Mouse (Mus musculus): ENCODE data around the gene Arhgap31. TPM values are rescaled to one million over a fixed set of nuclear protein-coding genes. Genes with fewer than 3 reads are reported as not detected.

The Arhgap31 gene
- total and polyA plus RNA-seq, 3 experiments: 0.01 to 0.04 TPM; not detected in 1

DNA sequence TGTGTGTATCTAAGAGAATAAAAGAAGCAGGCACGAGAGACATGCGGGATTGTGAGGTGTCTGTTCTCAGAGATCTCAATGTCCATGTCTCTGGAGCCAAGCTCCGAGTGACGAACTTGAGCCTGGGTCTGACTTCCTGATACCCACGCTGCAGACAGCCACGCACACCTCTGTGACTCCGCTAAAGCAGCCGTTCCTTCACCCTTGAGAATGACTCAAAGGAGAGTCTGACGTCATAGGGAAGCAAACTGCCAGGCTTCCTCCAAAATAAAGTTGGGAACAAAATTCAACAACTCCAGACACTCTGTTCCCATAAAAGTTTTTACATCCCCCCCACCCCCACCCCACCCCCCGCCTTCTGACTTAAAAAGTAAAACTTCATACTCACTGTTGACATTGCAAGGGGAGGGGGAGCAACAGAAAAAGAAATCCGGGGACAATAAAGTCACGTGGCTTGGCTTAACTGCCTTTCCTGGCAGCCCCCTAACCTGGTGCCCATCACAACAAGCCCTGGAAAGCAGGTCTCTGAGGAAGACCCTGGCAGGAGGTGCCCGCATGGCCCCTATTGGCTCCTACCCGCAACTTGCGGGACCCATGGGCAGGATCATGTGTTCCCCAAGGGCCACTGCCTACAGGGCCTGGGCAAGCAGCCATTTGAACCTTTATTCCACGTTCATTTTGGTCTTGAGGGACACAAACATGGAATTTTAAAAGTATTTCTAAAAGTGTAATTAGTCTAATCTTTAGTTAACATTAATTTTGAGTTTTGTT, 12.5 kb downstream of the Arhgap31 start:
- Histone ChIP-seq H3K79me2 (ENCODE audit: control insufficient read depth, insufficient read depth, low read length, poor library complexity) (no peaks in the 10 kb centered on the region), H3K9ac (ENCODE audit: control insufficient read depth, low read depth, low read length, poor library complexity, severe bottlenecking) (no peak overlapping the region), H3K27ac (ENCODE audit: control insufficient read depth, low read depth, low read length) (no peak overlapping the region), H3K4me1 (ENCODE audit: control insufficient read depth in 1 of 2, insufficient read depth in 2 of 2, low read length in 2 of 2) (no peaks in the 10 kb centered on the region), H3K27me3 (ENCODE audit: control insufficient read depth in 1 of 2, insufficient read depth in 2 of 2, low read length in 2 of 2) (no peaks in the 10 kb centered on the region; a peak in 1 of 4 replicates), H3K36me3 (ENCODE audit: control insufficient read depth in 1 of 2, insufficient read depth in 2 of 2, low read length in 2 of 2) (no peaks in the 10 kb centered on the region), H3K9me3 (replicated peaks; ENCODE audit: insufficient read depth, low read length) (no peaks in the 10 kb centered on the region), H3K4me3 (ENCODE audit: control insufficient read depth in 1 of 2, insufficient read depth in 1 of 2, low read depth in 2 of 2, low read length in 2 of 2) (no peak overlapping the region)
- no peak for DNase-seq (ENCODE audit: low read depth, low spot score)
- no peak for TF ChIP-seq TCF12 (IDR thresholded peaks at IDR 0.05; ENCODE audit: low read depth, low read length)
- TF ChIP-seq POLR2A (IDR thresholded peaks at IDR 0.05; ENCODE audit: control insufficient read depth in 1 of 2, insufficient read depth in 1 of 2, low read depth in 1 of 2, low read length in 2 of 2, poor library complexity in 1 of 2): no peak
- TF ChIP-seq USF1 (IDR thresholded peaks at IDR 0.05; ENCODE audit: low read depth, low read length): no peak
- no peak for TF ChIP-seq ZMIZ1 (IDR thresholded peaks at IDR 0.05; ENCODE audit: low read depth, low read length)
- no peak for TF ChIP-seq ETS1 (IDR thresholded peaks at IDR 0.05; ENCODE audit: low read depth, low read length)
- no peak for TF ChIP-seq MYC (IDR thresholded peaks at IDR 0.05; ENCODE audit: low read depth, low read length)
- TF ChIP-seq ZC3H11A (IDR thresholded peaks at IDR 0.05; ENCODE audit: low read depth, low read length): no peak
- no peak for TF ChIP-seq RAD21 (IDR thresholded peaks at IDR 0.05; ENCODE audit: low read depth, low read length)
- TF ChIP-seq MYB (IDR thresholded peaks at IDR 0.05; ENCODE audit: low read depth, low read length): no peak
- TF ChIP-seq CHD1 (IDR thresholded peaks at IDR 0.05; ENCODE audit: low read depth, low read length): no peak

DNA sequence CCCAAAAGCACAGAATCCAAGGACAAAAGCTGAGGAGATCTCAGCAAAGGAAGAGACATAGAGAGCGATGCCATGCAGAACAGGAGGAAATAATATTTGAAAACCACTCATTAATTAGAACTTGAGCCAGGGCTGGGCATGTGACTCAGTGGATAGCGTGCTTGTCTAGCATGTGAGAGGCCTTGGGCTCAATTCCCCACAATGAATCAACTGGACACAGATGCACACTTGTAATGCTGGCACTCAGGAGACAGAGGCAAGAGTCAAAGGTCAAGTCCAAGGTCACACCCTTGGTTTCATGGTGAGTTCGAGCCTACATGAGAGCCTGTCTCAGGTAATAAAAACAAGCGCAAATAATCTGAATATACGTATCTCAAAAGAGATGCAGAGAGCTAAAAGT, 15.5 kb downstream of the Arhgap31 start:
- H3K9me3 ChIP-seq (replicated peaks; ENCODE audit: insufficient read depth, low read length): no peaks in the 10 kb centered on the region
- no peak overlapping the region for H3K9ac ChIP-seq (ENCODE audit: control insufficient read depth, low read depth, low read length, poor library complexity, severe bottlenecking)
- no peaks in the 10 kb centered on the region for H3K79me2 ChIP-seq (ENCODE audit: control insufficient read depth, insufficient read depth, low read length, poor library complexity)
- TF ChIP-seq SIN3A (IDR thresholded peaks at IDR 0.05; ENCODE audit: low read length) (no peak), E2F4 (IDR thresholded peaks at IDR 0.05; ENCODE audit: borderline replicate concordance, low read depth, low read length) (no peak), POLR2AphosphoS5 (IDR thresholded peaks at IDR 0.05; ENCODE audit: borderline replicate concordance, low read depth, low read length) (no peak), USF2 (IDR thresholded peaks at IDR 0.05; ENCODE audit: borderline replicate concordance in 1 of 2, insufficient read depth in 1 of 2, low read depth in 1 of 2, low read length in 2 of 2) (no peak), POLR2AphosphoS2 (IDR thresholded peaks at IDR 0.05; ENCODE audit: low read length) (no peak), MEF2A (IDR thresholded peaks at IDR 0.05; ENCODE audit: extremely low read depth, insufficient replicate concordance, low read depth, low read length, poor library complexity, severe bottlenecking) (no peak), ZC3H11A (IDR thresholded peaks at IDR 0.05; ENCODE audit: low read depth, low read length) (no peak), NELFE (IDR thresholded peaks at IDR 0.05; ENCODE audit: low read depth, low read length) (no peak)
- no peak overlapping the region for H3K4me3 ChIP-seq (ENCODE audit: control insufficient read depth in 1 of 2, insufficient read depth in 1 of 2, low read depth in 2 of 2, low read length in 2 of 2)
- H3K27ac ChIP-seq (ENCODE audit: control insufficient read depth, low read depth, low read length): no peak overlapping the region
- no peaks in the 10 kb centered on the region for H3K36me3 ChIP-seq (ENCODE audit: control insufficient read depth in 1 of 2, insufficient read depth in 2 of 2, low read length in 2 of 2)
- no peaks in the 10 kb centered on the region; a peak in 1 of 4 replicates for H3K27me3 ChIP-seq (ENCODE audit: control insufficient read depth in 1 of 2, insufficient read depth in 2 of 2, low read length in 2 of 2)
- no peak for DNase-seq (ENCODE audit: low read depth, low spot score)
- no peaks in the 10 kb centered on the region for H3K4me1 ChIP-seq (ENCODE audit: control insufficient read depth in 1 of 2, insufficient read depth in 2 of 2, low read length in 2 of 2)
